Mouse (Mus musculus): ENCODE measurements around the gene Mknk2.

DNA sequence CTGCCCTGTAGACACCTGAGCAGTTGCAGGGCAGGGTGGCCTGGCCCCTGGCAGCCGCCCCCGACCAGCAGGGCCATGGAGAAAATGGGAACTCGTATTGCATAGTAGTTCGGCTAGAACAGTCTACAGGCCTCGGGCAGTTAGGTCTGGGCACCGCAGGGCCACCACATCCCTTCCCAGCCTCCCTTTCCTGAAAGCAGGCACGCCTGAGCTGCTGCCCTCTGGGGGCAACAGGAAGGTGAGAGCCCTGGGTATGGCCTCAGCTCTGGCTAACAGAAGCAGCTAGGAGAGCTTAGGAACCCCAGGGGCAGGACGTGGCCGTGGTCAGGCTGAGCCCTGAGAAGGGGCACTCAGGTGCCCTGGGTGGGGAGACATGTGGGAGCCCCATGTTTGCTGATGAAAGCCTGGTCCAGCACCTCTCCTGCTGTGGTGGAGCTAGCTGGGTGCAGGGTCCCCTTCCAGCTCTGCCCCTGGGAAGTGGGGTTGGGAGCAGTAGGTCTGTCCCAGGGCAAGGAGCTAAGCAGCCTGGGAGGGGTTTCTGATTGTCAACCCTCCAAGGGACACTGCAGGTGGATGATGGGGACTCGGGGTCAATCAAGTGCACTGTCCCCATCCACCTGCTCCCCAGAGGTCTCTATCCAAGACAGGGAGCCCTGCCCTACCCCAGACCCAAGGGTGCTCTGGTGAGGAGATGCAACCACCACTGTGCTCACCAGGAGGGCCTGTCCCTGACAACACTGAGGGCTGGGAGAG lies 11.8 kb downstream of the Mknk2 start:
- TF ChIP-seq CTCF (IDR thresholded peaks at IDR 0.05; ENCODE audit: borderline replicate concordance, insufficient read depth, low read depth, low read length) (no peak), POLR2A (IDR thresholded peaks at IDR 0.05; ENCODE audit: borderline replicate concordance, insufficient read depth, low read length) (no peak)

Data from cerebellum, adult 2 months (tissue).